Mouse (Mus musculus): ENCODE results near the gene Flot1. TPM values are rescaled to one million over a fixed set of nuclear protein-coding genes. Genes with fewer than 3 reads are reported as not detected.

Gene Flot1
- polyA plus RNA-seq, 1 experiment from 2014 or later, result 57.0 TPM

GRCm38 (mm10) chr17:35829737-35830136 is 6.7 kb downstream of the Flot1 start:
- H3K4me3 ChIP-seq, result peak overlapping the region; percentile 6; the same call in 1 of the 2 replicates
- peaks cover 36% of the 10 kb centered on the region for H3K4me1 ChIP-seq
- peak overlapping the region; percentile 29 for H3K4me2 ChIP-seq
- peaks cover 74% of the 10 kb centered on the region for H3K36me3 ChIP-seq (ENCODE audit: poor library complexity, severe bottlenecking)
- WGBS, result 2% methylated on average over 21 of the region's 21 CpGs
- peak; percentile 64 for ATAC-seq
- no peaks in the 10 kb centered on the region for H3K9me3 ChIP-seq (replicated peaks)
- H3K27ac ChIP-seq, result no peak overlapping the region
- H3K27me3 ChIP-seq, result no peaks in the 10 kb centered on the region
- H3K9ac ChIP-seq, result no peak overlapping the region

- no peak overlapping the region for H3K9ac ChIP-seq
- peaks cover 53% of the 10 kb centered on the region for H3K4me1 ChIP-seq
- 0 out of 2 replicates have a peak overlapping the region, but pooled peaks have one; percentile 9 for H3K4me2 ChIP-seq
- no peaks in the 10 kb centered on the region for H3K27me3 ChIP-seq
- 70% methylated on average over 8 of the region's 8 CpGs for WGBS
- peak overlapping the region; percentile 44 for H3K27ac ChIP-seq
- ATAC-seq, result no peak
- H3K9me3 ChIP-seq (replicated peaks), result no peaks in the 10 kb centered on the region
- no peak overlapping the region for H3K4me3 ChIP-seq
- peaks cover 69% of the 10 kb centered on the region for H3K36me3 ChIP-seq (ENCODE audit: poor library complexity, severe bottlenecking)
Observed at GRCm38 (mm10) chr17:35832400-35833238, 9.6 kb downstream of the Flot1 start.

GRCm38 (mm10) chr17:35833239-35833751 is 10.3 kb downstream of the Flot1 start:
- Histone ChIP-seq H3K4me2 (peak overlapping the region; percentile 92; the same call in 1 of the 2 replicates), H3K4me1 (peaks cover 53% of the 10 kb centered on the region), H3K4me3 (0 out of 2 replicates have a peak overlapping the region, but pooled peaks have one; percentile 95), H3K27ac (peak overlapping the region; percentile 44), H3K36me3 (ENCODE audit: poor library complexity, severe bottlenecking) (peaks cover 62% of the 10 kb centered on the region), H3K9ac (no peak overlapping the region), H3K27me3 (no peaks in the 10 kb centered on the region), H3K9me3 (replicated peaks) (no peaks in the 10 kb centered on the region)
- ATAC-seq, result no peak
- 24% methylated on average over 5 of the region's 5 CpGs for WGBS

GRCm38 (mm10) chr17:35833894-35834293 is 10.9 kb downstream of the Flot1 start:
- peak overlapping the region; percentile 26; the same call in 1 of the 2 replicates for H3K9ac ChIP-seq
- peaks cover 56% of the 10 kb centered on the region for H3K4me1 ChIP-seq
- H3K9me3 ChIP-seq (replicated peaks), result no peaks in the 10 kb centered on the region

GRCm38 (mm10) chr17:35834696-35835422 is 11.8 kb downstream of the Flot1 start:
- H3K4me2 ChIP-seq, result peak overlapping the region; percentile 92
- H3K4me3 ChIP-seq, result peak overlapping the region; percentile 95
- peaks cover 60% of the 10 kb centered on the region for H3K4me1 ChIP-seq
- H3K9me3 ChIP-seq (replicated peaks), result no peaks in the 10 kb centered on the region
- no peak for ATAC-seq
- H3K27me3 ChIP-seq, result no peaks in the 10 kb centered on the region
- H3K27ac ChIP-seq, result 0 out of 2 replicates have a peak overlapping the region, but pooled peaks have one; percentile 10
- H3K9ac ChIP-seq, result peak overlapping the region; percentile 100
- WGBS, result 75% methylated on average over 26 of the region's 26 CpGs
- H3K36me3 ChIP-seq (ENCODE audit: poor library complexity, severe bottlenecking), result peaks cover 62% of the 10 kb centered on the region

More at GRCm38 (mm10) chr17:35833894-35834293, 10.9 kb downstream of the Flot1 start:
- WGBS, result 60% methylated on average over 5 of the region's 5 CpGs
- peak overlapping the region; percentile 92 for H3K4me2 ChIP-seq
- peaks cover 62% of the 10 kb centered on the region for H3K36me3 ChIP-seq (ENCODE audit: poor library complexity, severe bottlenecking)
- peak overlapping the region; percentile 95 for H3K4me3 ChIP-seq
- no peak for ATAC-seq
- H3K27me3 ChIP-seq, result no peaks in the 10 kb centered on the region
- peak overlapping the region; percentile 25 for H3K27ac ChIP-seq

GRCm38 (mm10) chr17:35835424-35836140 is 12.6 kb downstream of the Flot1 start:
- Histone ChIP-seq H3K9ac (peak overlapping the region; percentile 100), H3K4me2 (peak overlapping the region; percentile 92), H3K4me1 (peaks cover 58% of the 10 kb centered on the region), H3K27ac (peak overlapping the region; percentile 31; the same call in 1 of the 2 replicates), H3K36me3 (ENCODE audit: poor library complexity, severe bottlenecking) (peaks cover 61% of the 10 kb centered on the region), H3K9me3 (replicated peaks) (no peaks in the 10 kb centered on the region), H3K4me3 (peak overlapping the region; percentile 95), H3K27me3 (no peaks in the 10 kb centered on the region)
- ATAC-seq, result no peak
- WGBS, result 79% methylated on average over 26 of the region's 26 CpGs

GRCm38 (mm10) chr17:35836178-35836965 is 13.3 kb downstream of the Flot1 start:
- H3K4me1 ChIP-seq, result peaks cover 60% of the 10 kb centered on the region

GRCm38 (mm10) chr17:35836991-35837422 is 14.0 kb downstream of the Flot1 start:
- Histone ChIP-seq H3K4me1 (peaks cover 62% of the 10 kb centered on the region), H3K4me2 (peak overlapping the region; percentile 92), H3K9me3 (replicated peaks) (no peaks in the 10 kb centered on the region), H3K27me3 (no peaks in the 10 kb centered on the region), H3K36me3 (ENCODE audit: poor library complexity, severe bottlenecking) (peaks cover 47% of the 10 kb centered on the region), H3K4me3 (peak overlapping the region; percentile 95), H3K9ac (peak overlapping the region; percentile 100), H3K27ac (peak overlapping the region; percentile 100)
- ATAC-seq, result peak; percentile 24
- 3% methylated on average over 11 of the region's 25 CpGs for WGBS

More at GRCm38 (mm10) chr17:35836178-35836965, 13.3 kb downstream of the Flot1 start:
- Histone ChIP-seq H3K36me3 (ENCODE audit: poor library complexity, severe bottlenecking) (peaks cover 53% of the 10 kb centered on the region), H3K9me3 (replicated peaks) (no peaks in the 10 kb centered on the region), H3K27ac (peak overlapping the region; percentile 100), H3K4me3 (peak overlapping the region; percentile 95), H3K27me3 (no peaks in the 10 kb centered on the region), H3K4me2 (peak overlapping the region; percentile 92), H3K9ac (peak overlapping the region; percentile 100)
- ATAC-seq, result 0 out of 2 replicates have a peak, but pooled peaks have one; percentile 4
- 8% methylated on average over 24 of the region's 24 CpGs for WGBS

GRCm38 (mm10) chr17:35837487-35837886 is 14.5 kb downstream of the Flot1 start:
- Histone ChIP-seq H3K4me2 (peak overlapping the region; percentile 92), H3K9me3 (replicated peaks) (no peaks in the 10 kb centered on the region), H3K4me3 (peak overlapping the region; percentile 95), H3K27ac (peak overlapping the region; percentile 100), H3K27me3 (no peaks in the 10 kb centered on the region), H3K4me1 (peaks cover 64% of the 10 kb centered on the region), H3K36me3 (ENCODE audit: poor library complexity, severe bottlenecking) (peaks cover 43% of the 10 kb centered on the region), H3K9ac (peak overlapping the region; percentile 100)
- no peak for ATAC-seq
- WGBS, result under 1% methylated on average over 18 of the region's 18 CpGs

- H3K4me1 ChIP-seq, result peaks cover 64% of the 10 kb centered on the region
- H3K9ac ChIP-seq, result peak within 1 kb of the TSS; percentile 100
- peak within 1 kb of the TSS; percentile 100 for H3K27ac ChIP-seq
- peaks cover 37% of the 10 kb centered on the region for H3K36me3 ChIP-seq (ENCODE audit: poor library complexity, severe bottlenecking)
- peak within 1 kb of the TSS; percentile 92 for H3K4me2 ChIP-seq
- under 1% methylated on average over 29 of the region's 29 CpGs for WGBS
- peak within 1 kb of the TSS; percentile 95 for H3K4me3 ChIP-seq
- ATAC-seq, result peak; percentile 78
- H3K27me3 ChIP-seq, result no peaks in the 10 kb centered on the region
- H3K9me3 ChIP-seq (replicated peaks), result no peaks in the 10 kb centered on the region
Observed at GRCm38 (mm10) chr17:35838122-35838544, 15.1 kb downstream of the Flot1 start, which contains the start of gene Tubb5. Gene Tubb5 (minus strand): TSS chr17:35838306.

Measured in forebrain, embryonic 13.5 days (tissue).